Mouse (Mus musculus) right cerebral cortex, postnatal 36 days (tissue): ENCODE measurements at regions not wholly inside any gene's neighbourhood (a gene's known extent, or its start where the extent isn't known, plus 50 kb on each side); places are given as distances from the start of the nearest gene placed in this dataset.

ENCODE experiments used
- DNase-seq, 2 experiments: peaks; one replicate each; pipeline ENCODE4 v3.0.0; 2022; ENCODE audit warnings: low spot score in 2 of 2, mixed read lengths in 1 of 2

- DNase-seq: peak in 1 of 2 experiments; percentile 3
Observed at GRCm38 (mm10) chr1:27062311-27062710, 375.1 kb upstream of the 4931408C20Rik start.
